Mouse (Mus musculus) layer of hippocampus, postnatal 14 days (tissue): ENCODE measurements around the gene Sulf2. TPM values are rescaled to one million over a fixed set of nuclear protein-coding genes. Genes with fewer than 3 reads are reported as not detected.
A peak's percentile ranks its signal among the peaks of the same experiment; 100 is the strongest.

Source experiments
- DNase-seq, 2 experiments: peaks; one replicate each; pipeline ENCODE4 v3.0.0; 2021 to 2022; ENCODE audit warnings: low spot score in 2 of 2, mixed read lengths in 1 of 2
- total RNA-seq, 2 experiments: library from RNA; stranded (reverse); gene quantifications; 2 replicates each; pipeline ENCODE4 v1.2.3; 2021

Sulf2 gene
- total RNA-seq, 2 experiments from 2014 or later, result 198 to 202 TPM

GRCm38 (mm10) chr2:166027834-166028233, 127.6 kb downstream of the Sulf2 start:
- DNase-seq, result no peak

- DNase-seq, result no peak
Measured at GRCm38 (mm10) chr2:166025943-166026342, 129.5 kb downstream of the Sulf2 start.

GRCm38 (mm10) chr2:166024621-166025020, 130.8 kb downstream of the Sulf2 start:
- peak in 1 of 2 experiments; percentile 63 for DNase-seq

- no peak for DNase-seq
Measured at GRCm38 (mm10) chr2:166024079-166024478, 131.4 kb downstream of the Sulf2 start.

Other genes starting within 250 kb of the Sulf2 start
- gene Ncoa3, start 163.0 kb downstream of the Sulf2 start, total RNA-seq, result 10 to 100 TPM; 32.0 to 32.6 TPM